Mouse (Mus musculus) layer of hippocampus, adult 11-12 months (tissue): Measurements from ENCODE around the gene Chkb.

Experiments used
- DNase-seq: peaks from one replicate; pipeline ENCODE4 v3.0.0; 2022; ENCODE audit warnings: low spot score

The Chkb gene

GRCm38 (mm10) chr15:89399716-89400115 is 30.0 kb downstream of the Chkb start:
- no peak for DNase-seq

DNA sequence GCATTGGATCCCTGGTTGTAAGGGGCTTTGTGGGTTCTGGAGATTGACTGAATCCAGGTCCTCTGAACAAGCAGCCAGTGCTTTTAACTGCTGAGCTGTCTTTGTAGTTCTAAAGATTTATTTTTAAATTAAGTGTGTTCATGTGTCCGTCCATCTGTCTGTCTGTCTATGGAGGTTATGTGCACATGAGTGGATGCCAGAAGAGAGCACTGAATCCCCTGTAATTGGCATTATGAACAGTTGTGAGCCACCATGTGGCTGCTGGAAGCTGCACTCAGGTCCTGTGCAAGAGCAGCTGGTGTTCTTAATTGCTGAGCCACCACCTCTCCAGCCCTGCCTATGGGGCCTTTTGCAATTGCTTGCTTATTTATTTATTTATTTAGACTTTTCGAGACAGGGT is 31.6 kb downstream of the Chkb start:
- DNase-seq, result no peak

DNA sequence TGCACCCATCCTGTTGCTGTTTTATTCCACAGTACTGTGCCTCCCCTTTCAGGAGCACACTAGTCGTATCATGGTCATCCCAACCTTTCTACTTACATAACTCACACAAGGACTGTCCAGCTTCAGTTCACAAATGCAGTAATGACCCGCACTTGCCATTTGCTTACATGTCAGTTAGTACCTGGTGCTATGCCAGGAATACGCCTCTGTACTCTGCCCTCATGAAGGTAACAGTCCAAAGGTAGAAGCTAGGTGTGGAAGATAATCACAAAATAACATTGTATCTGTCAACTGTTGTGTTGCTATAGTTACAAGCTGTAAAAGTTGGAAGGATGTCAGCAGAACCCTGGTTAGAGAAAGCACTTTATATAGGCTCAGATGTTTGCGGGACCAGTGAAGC is 32.8 kb downstream of the Chkb start:
- no peak for DNase-seq

GRCm38 (mm10) chr15:89390081-89390480 is 39.6 kb downstream of the Chkb start:
- no peak for DNase-seq

DNA sequence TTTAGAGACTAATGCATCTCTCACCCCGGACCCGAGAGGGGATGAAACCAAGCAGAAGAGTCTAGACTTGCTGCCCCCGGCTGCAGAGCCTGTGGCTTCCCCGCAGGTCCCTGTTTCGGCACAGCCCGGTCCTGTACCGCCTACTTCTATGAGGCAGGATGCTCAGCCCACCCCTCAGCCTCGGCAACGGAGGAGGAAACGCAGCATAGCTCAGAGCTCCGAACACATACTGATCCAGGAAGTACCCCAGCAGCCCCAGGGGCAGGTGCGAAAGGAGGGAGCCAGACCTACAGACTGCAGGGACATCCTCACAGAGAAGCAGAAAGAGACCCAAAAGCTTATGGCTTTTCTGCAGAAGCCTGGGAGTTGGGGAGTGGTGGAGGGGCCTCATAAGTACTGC is 42.6 kb downstream of the Chkb start:
- no peak for DNase-seq

GRCm38 (mm10) chr15:89384617-89385016 is 45.1 kb downstream of the Chkb start, which contains the start of gene Klhdc7b:
Gene Klhdc7b, plus strand, starts transcription at chr15:89384917.
- no peak for DNase-seq

- DNase-seq, result no peak
Observed at GRCm38 (mm10) chr15:89379429-89379828, 50.3 kb downstream of the Chkb start.

DNA sequence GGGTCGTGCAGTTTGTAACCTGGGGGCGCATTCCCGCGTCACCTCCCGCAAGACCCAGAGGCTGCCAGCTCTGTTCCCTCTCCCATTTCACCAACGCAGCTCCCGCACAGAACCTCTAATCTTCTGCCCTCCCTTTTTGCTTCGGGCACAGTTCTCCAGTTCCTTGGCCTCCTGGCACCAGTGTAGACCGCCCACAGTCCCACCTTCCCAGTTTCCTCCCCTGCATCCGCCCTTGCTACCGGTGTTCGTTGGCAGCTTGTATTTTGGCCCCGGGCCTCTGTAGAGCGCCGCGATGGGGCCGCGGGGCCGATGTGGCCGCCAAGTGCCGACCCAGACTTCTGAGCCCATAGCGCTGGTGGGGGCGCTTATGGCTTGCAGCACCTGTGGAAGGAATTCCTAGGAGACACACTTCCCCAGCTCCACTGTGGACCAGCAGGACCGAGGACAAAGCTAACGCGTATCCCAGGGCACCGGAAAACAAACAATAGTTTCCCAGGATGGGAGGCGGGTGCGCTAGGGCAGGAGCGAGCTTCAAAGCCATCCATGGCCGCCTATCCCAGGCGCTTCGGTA is 50.8 kb downstream of the Chkb start, which contains the start of gene Odf3b:
Odf3b (minus strand) TSS at position 452 of the 571 bp plus-strand sequence.
- no peak for DNase-seq

DNA sequence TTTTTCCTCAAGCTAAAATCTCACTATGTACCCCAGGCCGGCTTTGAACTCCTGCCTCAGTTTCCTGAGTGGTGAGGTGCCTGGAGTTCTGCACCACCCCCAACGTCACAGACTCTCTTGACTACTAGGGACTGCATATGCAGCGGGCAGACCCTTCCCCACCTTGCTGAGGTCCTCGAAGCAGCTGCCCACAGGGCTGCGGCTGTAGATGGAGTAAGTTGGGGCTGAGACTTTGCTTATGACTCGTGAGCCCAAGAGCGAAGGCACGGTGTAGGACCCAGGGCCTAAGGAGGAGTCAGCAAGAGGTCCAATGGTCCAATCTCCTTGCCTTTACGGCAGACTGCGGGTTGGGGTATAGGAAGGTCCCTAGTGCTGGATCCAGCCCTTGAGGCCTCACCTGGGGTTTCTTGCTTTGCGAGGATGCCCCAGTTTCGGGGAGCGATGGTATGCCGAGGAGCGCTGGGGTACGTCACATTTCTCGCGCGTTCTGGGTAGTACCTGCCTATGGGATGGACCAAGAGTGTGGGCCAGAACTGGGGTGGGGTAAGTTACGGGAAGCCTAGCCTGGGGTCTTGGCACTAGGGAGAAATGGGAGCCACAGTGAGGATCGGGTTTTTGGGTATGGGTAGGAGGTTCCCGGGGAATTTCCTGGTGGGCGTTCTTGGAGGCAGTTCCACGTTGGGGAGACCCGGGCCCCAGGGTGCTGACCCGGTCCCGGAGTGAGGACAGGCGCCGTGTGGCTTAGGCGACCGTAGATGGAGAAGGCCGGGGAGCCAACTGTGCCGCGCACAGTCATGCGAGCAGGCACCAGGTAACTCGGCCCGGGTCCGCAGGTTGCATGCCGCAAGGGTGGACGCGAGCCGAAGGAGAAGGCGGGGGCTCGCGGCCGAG is 51.5 kb downstream of the Chkb start:
- no peak for DNase-seq

GRCm38 (mm10) chr15:89377362-89377761 is 52.3 kb downstream of the Chkb start:
- no peak for DNase-seq

DNA sequence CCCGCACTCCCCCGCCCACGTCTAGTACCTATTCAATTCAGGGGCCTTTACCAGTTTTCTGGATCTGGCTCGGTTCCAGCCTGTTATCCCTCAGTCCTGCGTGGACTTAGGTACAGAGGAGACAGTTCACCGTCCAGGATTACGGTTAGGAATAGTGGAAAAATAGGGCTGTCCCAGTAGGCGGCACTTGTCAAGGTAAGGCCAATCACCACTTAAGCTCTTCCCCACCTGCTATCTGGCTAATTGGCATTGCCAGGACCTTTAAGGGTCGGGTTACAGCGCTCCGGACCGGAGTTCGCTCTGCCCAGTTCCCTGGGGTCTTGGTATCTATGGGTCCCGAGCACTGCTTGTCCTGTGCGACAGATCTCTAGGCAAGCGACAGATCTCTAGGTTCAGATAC is 52.8 kb downstream of the Chkb start, which contains the start of gene Tymp:
Tymp (minus strand) TSS at position 83 of the 400 bp plus-strand sequence.
- no peak for DNase-seq
